Mouse (Mus musculus) CH12.LX (cell line): ENCODE measurements around the gene Gm45623.

Source experiments
- CHD2 ChIP-seq: IDR thresholded peaks from 2 replicates; pipeline ENCODE4 v1.6.1; 2011; ENCODE audit warnings: low read length, improper control_type of control experiment
- CTCF ChIP-seq, 2 experiments: IDR thresholded peaks in 1 of 2; conservative IDR thresholded peaks in 1 of 2; 2 replicates each; pipeline ENCODE4 v1.5.1; 2011 to 2012; ENCODE audit warnings: low read depth in 2 of 2, low read length in 2 of 2, improper control_type of control experiment in 1 of 2, inconsistent platforms in 1 of 2, mild to moderate bottlenecking in 1 of 2, moderate library complexity in 1 of 2
- IRF4 ChIP-seq: IDR thresholded peaks from 2 replicates; pipeline ENCODE4 v1.6.1; 2014; ENCODE audit warnings: low read depth, mild to moderate bottlenecking, inconsistent platforms, low read length, improper control_type of control experiment

DNA sequence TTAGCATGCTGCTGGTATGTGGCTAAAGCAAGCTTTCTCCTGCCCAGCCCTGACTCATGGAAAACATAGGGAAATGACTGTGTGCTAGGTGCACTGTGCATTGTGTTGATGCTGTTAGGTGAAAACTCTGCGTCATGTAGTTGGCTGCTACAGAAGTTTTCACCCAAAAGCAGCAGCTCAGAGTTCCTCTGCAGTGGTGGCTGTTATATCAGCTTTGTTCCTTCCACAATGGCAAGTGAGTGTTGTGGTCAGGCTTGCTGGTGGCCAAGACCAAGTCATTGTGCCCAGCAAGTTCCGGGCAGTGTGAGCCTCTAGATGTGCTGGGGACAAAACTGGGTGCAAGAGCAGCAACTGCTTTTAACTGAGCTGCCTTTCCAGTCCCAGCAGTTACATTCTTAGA, 41.4 kb downstream of the Gm45623 start:
- TF ChIP-seq IRF4 (no peak), CHD2 (no peak), CTCF (conservative IDR thresholded peaks at IDR 0.05 in 1 of 2, IDR thresholded peaks at IDR 0.05 in 1 of 2; ENCODE audit: low read depth in 2 of 2, low read length in 2 of 2) (no peak)
